Mouse (Mus musculus) MEL (cell line): ENCODE results near the gene Wwc1.

ENCODE experiments used
- CHD2 ChIP-seq: IDR thresholded peaks from 2 replicates; pipeline ENCODE4 v1.6.1; 2011; ENCODE audit warnings: low read length, improper control_type of control experiment
- CTCF ChIP-seq, 3 experiments: IDR thresholded peaks in 2 of 3; conservative IDR thresholded peaks in 1 of 3; 2 replicates each; pipeline ENCODE4 v1.5.1; 2011 to 2012; ENCODE audit warnings: low read length in 3 of 3, low read depth in 2 of 3, mild to moderate bottlenecking in 2 of 3, improper control_type of control experiment in 1 of 3, inconsistent platforms in 1 of 3, mixed read lengths in 1 of 3, moderate library complexity in 1 of 3; ENCODE audit not compliant: control insufficient read depth in 1 of 3, insufficient read depth in 1 of 3, poor library complexity in 1 of 3, severe bottlenecking in 1 of 3
- E2F4 ChIP-seq: IDR thresholded peaks from 2 replicates; pipeline ENCODE4 v1.6.1; 2011; ENCODE audit warnings: low read depth, low read length, improper control_type of control experiment, borderline replicate concordance
- EP300 ChIP-seq, 2 experiments: IDR thresholded peaks; 2 replicates each; pipeline ENCODE4 v1.6.1; 2011; ENCODE audit warnings: improper control_type of control experiment in 2 of 2, low read length in 2 of 2, low read depth in 1 of 2, mild to moderate bottlenecking in 1 of 2
- GATA1 ChIP-seq: IDR thresholded peaks from 2 replicates; pipeline ENCODE4 v1.6.1; 2011; ENCODE audit warnings: low read depth, low read length, improper control_type of control experiment
- MAX ChIP-seq: IDR thresholded peaks from 2 replicates; pipeline ENCODE4 v1.6.1; 2011; ENCODE audit warnings: low read length, improper control_type of control experiment
- MAZ ChIP-seq: IDR thresholded peaks from 2 replicates; pipeline ENCODE4 v1.6.1; 2012; ENCODE audit warnings: low read depth, mild to moderate bottlenecking, inconsistent platforms, low read length, improper control_type of control experiment
- MEF2A ChIP-seq: IDR thresholded peaks from 2 replicates; pipeline ENCODE4 v1.6.1; 2014; ENCODE audit warnings: low read depth, mild to moderate bottlenecking, inconsistent platforms, low read length, improper control_type of control experiment; ENCODE audit not compliant: poor library complexity, insufficient replicate concordance, severe bottlenecking; ENCODE audit errors: extremely low read depth
- POLR2A ChIP-seq, 2 experiments: IDR thresholded peaks; 2 replicates each; pipeline ENCODE4 v1.6.1; 2011 to 2012; ENCODE audit warnings: low read length in 2 of 2, mild to moderate bottlenecking in 2 of 2, control low read depth in 1 of 2, improper control_type of control experiment in 1 of 2, low read depth in 1 of 2, moderate library complexity in 1 of 2; ENCODE audit not compliant: control insufficient read depth in 1 of 2, insufficient read depth in 1 of 2, poor library complexity in 1 of 2
- TBP ChIP-seq: IDR thresholded peaks from 2 replicates; pipeline ENCODE4 v1.8.0; 2011; ENCODE audit warnings: low read depth, low read length, improper control_type of control experiment
- UBTF ChIP-seq: IDR thresholded peaks from 2 replicates; pipeline ENCODE4 v1.6.1; 2012; ENCODE audit warnings: low read depth, mild to moderate bottlenecking, inconsistent platforms, low read length, improper control_type of control experiment, moderate library complexity, borderline replicate concordance; ENCODE audit not compliant: insufficient read depth

GRCm38 (mm10) chr11:35941064-35941463, 39.3 kb downstream of the Wwc1 start:
- TF ChIP-seq MAZ, result no peak
- TF ChIP-seq EP300 (IDR thresholded peaks at IDR 0.05; ENCODE audit: low read depth in 1 of 2, low read length in 2 of 2), result no peak
- no peak for TF ChIP-seq POLR2A (IDR thresholded peaks at IDR 0.05; ENCODE audit: control insufficient read depth in 1 of 2, insufficient read depth in 1 of 2, low read depth in 1 of 2, low read length in 2 of 2, poor library complexity in 1 of 2)
- TF ChIP-seq MEF2A, result no peak
- TF ChIP-seq E2F4, result no peak
- no peak for TF ChIP-seq UBTF
- TF ChIP-seq CTCF (IDR thresholded peaks at IDR 0.05 in 2 of 3, conservative IDR thresholded peaks at IDR 0.05 in 1 of 3; ENCODE audit: control insufficient read depth in 1 of 3, insufficient read depth in 1 of 3, low read depth in 2 of 3, low read length in 3 of 3, poor library complexity in 1 of 3, severe bottlenecking in 1 of 3), result no peak
- TF ChIP-seq TBP, result no peak
- no peak for TF ChIP-seq CHD2
- TF ChIP-seq MAX, result no peak
- TF ChIP-seq GATA1, result no peak
